Mouse (Mus musculus): ENCODE data around the gene Plekho1. TPM values are rescaled to one million over a fixed set of nuclear protein-coding genes. Genes with fewer than 3 reads are reported as not detected.

Gene Plekho1
- total and polyA plus RNA-seq, 2 experiments from 2014 or later: 39.0 to 57.8 TPM

DNA sequence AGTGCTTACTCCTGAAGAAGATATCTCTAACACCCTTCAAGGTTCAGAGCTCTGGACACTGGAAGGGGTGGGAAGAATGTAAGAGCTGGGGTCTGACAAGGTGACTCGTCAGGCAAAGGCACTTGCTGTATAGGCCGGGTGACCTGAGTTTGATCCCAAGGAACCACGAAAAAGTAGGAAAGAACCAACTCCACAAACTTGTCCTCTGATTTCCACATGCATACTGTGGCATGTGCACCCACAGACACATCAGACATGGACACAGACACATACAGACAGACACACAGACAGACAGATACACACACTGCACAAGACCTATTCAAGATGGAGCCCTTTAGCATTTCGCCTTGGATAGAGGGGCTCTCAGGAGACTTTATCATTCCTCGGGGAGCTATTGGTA is 42.4 kb upstream of the Plekho1 start:
- Histone ChIP-seq H3K4me2 (ENCODE audit: low read depth, low read length) (no peak overlapping the region), H3K9me3 (ENCODE audit: low read length) (no peaks in the 10 kb centered on the region), H3K36me3 (ENCODE audit: insufficient read depth, low read length) (peaks cover 8% of the 10 kb centered on the region; the same call in 1 of the 2 replicates), H3K27me3 (ENCODE audit: insufficient read depth, low read length) (no peaks in the 10 kb centered on the region), H3K4me3 (ENCODE audit: low read length) (no peak overlapping the region), H3K27ac (no peak overlapping the region), H3K4me1 (ENCODE audit: insufficient read depth, low read length) (no peaks in the 10 kb centered on the region), H3K9ac (replicated peaks; ENCODE audit: low read length) (no peak overlapping the region)
- ATAC-seq (no peak), DNase-seq (ENCODE audit: low spot score) (no peak)
- TF ChIP-seq CTCF (IDR thresholded peaks at IDR 0.05; ENCODE audit: low read depth): no peak
- 88% methylated on average over 5 of the region's 5 CpGs for WGBS

DNA sequence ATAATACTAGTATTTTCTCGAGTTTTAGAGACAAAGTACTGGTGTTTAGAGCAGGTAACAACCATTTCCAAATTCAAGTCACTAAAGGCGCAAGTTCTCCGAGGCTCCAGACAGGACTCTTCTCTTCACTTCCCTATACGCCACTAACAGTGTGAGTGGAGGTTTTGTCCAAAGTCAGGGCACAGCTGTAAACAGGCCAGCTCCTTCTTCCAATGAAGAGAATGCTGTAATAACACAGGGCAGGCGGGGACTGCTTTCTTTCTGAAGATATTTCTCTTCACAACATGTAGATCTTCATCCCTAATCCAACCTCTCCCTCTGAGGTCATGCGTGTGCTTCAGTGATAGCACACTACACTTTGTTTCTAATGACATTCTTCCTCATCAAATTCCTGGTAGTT is 41.0 kb upstream of the Plekho1 start:
- Histone ChIP-seq H3K9ac (replicated peaks; ENCODE audit: low read length) (no peak overlapping the region), H3K4me2 (ENCODE audit: low read depth, low read length) (no peak overlapping the region), H3K4me1 (ENCODE audit: insufficient read depth, low read length) (no peaks in the 10 kb centered on the region), H3K4me3 (ENCODE audit: low read length) (no peak overlapping the region), H3K27ac (no peak overlapping the region), H3K9me3 (ENCODE audit: low read length) (no peaks in the 10 kb centered on the region), H3K36me3 (ENCODE audit: insufficient read depth, low read length) (peaks cover 18% of the 10 kb centered on the region; the same call in 1 of the 2 replicates), H3K27me3 (ENCODE audit: insufficient read depth, low read length) (no peaks in the 10 kb centered on the region)
- DNase-seq (ENCODE audit: low spot score) (no peak), ATAC-seq (no peak)
- WGBS: 91% methylated on average over 6 of the region's 6 CpGs
- TF ChIP-seq CTCF (IDR thresholded peaks at IDR 0.05; ENCODE audit: low read depth): no peak

- Histone ChIP-seq H3K4me1 (ENCODE audit: insufficient read depth, low read length) (no peaks in the 10 kb centered on the region), H3K27ac (no peak overlapping the region), H3K9ac (replicated peaks; ENCODE audit: low read length) (no peak overlapping the region), H3K27me3 (ENCODE audit: insufficient read depth, low read length) (no peaks in the 10 kb centered on the region), H3K4me2 (ENCODE audit: low read depth, low read length) (no peak overlapping the region), H3K36me3 (ENCODE audit: insufficient read depth, low read length) (peaks cover 18% of the 10 kb centered on the region; the same call in 1 of the 2 replicates), H3K4me3 (ENCODE audit: low read length) (no peak overlapping the region), H3K9me3 (ENCODE audit: low read length) (no peaks in the 10 kb centered on the region)
- WGBS: 75% methylated on average over 4 of the region's 4 CpGs
- ATAC-seq: no peak
- no peak for DNase-seq (ENCODE audit: low spot score)
- no peak for TF ChIP-seq CTCF (IDR thresholded peaks at IDR 0.05; ENCODE audit: low read depth)
These were observed 37.2 kb upstream of the Plekho1 start for GRCm38 (mm10) chr3:96033046-96033445.

- DNase-seq (ENCODE audit: low spot score) (no peak), ATAC-seq (no peak)
- no peak overlapping the region for H3K9ac ChIP-seq (replicated peaks; ENCODE audit: low read length)
- no peak overlapping the region for H3K4me2 ChIP-seq (ENCODE audit: low read depth, low read length)
- peaks cover 18% of the 10 kb centered on the region; the same call in 1 of the 2 replicates for H3K36me3 ChIP-seq (ENCODE audit: insufficient read depth, low read length)
- no peak overlapping the region for H3K27ac ChIP-seq
- no peak overlapping the region for H3K4me3 ChIP-seq (ENCODE audit: low read length)
- H3K9me3 ChIP-seq (ENCODE audit: low read length): no peaks in the 10 kb centered on the region
- no peak for TF ChIP-seq CTCF (IDR thresholded peaks at IDR 0.05; ENCODE audit: low read depth)
- no peaks in the 10 kb centered on the region for H3K4me1 ChIP-seq (ENCODE audit: insufficient read depth, low read length)
- no peaks in the 10 kb centered on the region for H3K27me3 ChIP-seq (ENCODE audit: insufficient read depth, low read length)
- 95% methylated on average over 6 of the region's 6 CpGs for WGBS
These were observed 36.8 kb upstream of the Plekho1 start for GRCm38 (mm10) chr3:96032652-96033017.

GRCm38 (mm10) chr3:96031991-96032651 is 36.3 kb upstream of the Plekho1 start:
- DNase-seq (ENCODE audit: low spot score): no peak
- WGBS: 84% methylated on average over 6 of the region's 6 CpGs
- Histone ChIP-seq H3K27me3 (ENCODE audit: insufficient read depth, low read length) (no peaks in the 10 kb centered on the region), H3K9ac (replicated peaks; ENCODE audit: low read length) (no peak overlapping the region), H3K4me1 (ENCODE audit: insufficient read depth, low read length) (no peaks in the 10 kb centered on the region), H3K4me2 (ENCODE audit: low read depth, low read length) (no peak overlapping the region), H3K9me3 (ENCODE audit: low read length) (no peaks in the 10 kb centered on the region), H3K4me3 (ENCODE audit: low read length) (no peak overlapping the region), H3K27ac (no peak overlapping the region), H3K36me3 (ENCODE audit: insufficient read depth, low read length) (peaks cover 18% of the 10 kb centered on the region; the same call in 1 of the 2 replicates)
- no peak for TF ChIP-seq CTCF (IDR thresholded peaks at IDR 0.05; ENCODE audit: low read depth)
- ATAC-seq: no peak

DNA sequence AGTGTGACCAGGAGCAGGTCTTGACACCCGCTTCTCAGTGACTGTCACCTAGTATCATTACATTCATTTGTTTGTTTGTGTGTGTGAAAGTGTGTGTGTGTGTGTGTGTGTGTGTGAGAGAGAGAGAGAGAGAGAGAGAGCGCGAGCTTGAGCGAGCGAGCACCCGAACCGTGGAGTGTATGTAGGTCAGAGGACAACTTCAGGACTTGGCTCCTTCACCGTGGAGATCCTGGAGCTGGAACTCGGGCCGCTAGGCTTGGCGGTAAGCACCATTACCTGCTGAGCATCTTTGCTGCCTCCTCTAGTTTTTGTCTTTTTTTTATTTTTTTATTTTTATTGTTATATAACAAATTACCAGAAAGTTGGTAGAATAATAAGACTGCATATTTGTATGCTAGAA is 34.0 kb upstream of the Plekho1 start:
- 82% methylated on average over 11 of the region's 11 CpGs for WGBS
- Histone ChIP-seq H3K9ac (replicated peaks; ENCODE audit: low read length) (no peak overlapping the region), H3K4me2 (ENCODE audit: low read depth, low read length) (no peak overlapping the region), H3K9me3 (ENCODE audit: low read length) (no peaks in the 10 kb centered on the region), H3K4me1 (ENCODE audit: insufficient read depth, low read length) (no peaks in the 10 kb centered on the region), H3K27me3 (ENCODE audit: insufficient read depth, low read length) (no peaks in the 10 kb centered on the region), H3K36me3 (ENCODE audit: insufficient read depth, low read length) (peaks cover 18% of the 10 kb centered on the region; the same call in 1 of the 2 replicates), H3K4me3 (ENCODE audit: low read length) (no peak overlapping the region), H3K27ac (no peak overlapping the region)
- ATAC-seq (no peak), DNase-seq (ENCODE audit: low spot score) (no peak)
- TF ChIP-seq CTCF (IDR thresholded peaks at IDR 0.05; ENCODE audit: low read depth): no peak

- no peak for ATAC-seq
- no peak for DNase-seq (ENCODE audit: low spot score)
- 74% methylated on average over 3 of the region's 3 CpGs for WGBS
- H3K27me3 ChIP-seq (ENCODE audit: insufficient read depth, low read length): no peaks in the 10 kb centered on the region
- no peaks in the 10 kb centered on the region for H3K9me3 ChIP-seq (ENCODE audit: low read length)
- H3K4me3 ChIP-seq (ENCODE audit: low read length): no peak overlapping the region
- H3K27ac ChIP-seq: no peak overlapping the region
- no peaks in the 10 kb centered on the region for H3K4me1 ChIP-seq (ENCODE audit: insufficient read depth, low read length)
- no peak overlapping the region for H3K9ac ChIP-seq (replicated peaks; ENCODE audit: low read length)
- peaks cover 18% of the 10 kb centered on the region; the same call in 1 of the 2 replicates for H3K36me3 ChIP-seq (ENCODE audit: insufficient read depth, low read length)
- no peak overlapping the region for H3K4me2 ChIP-seq (ENCODE audit: low read depth, low read length)
- no peak for TF ChIP-seq CTCF (IDR thresholded peaks at IDR 0.05; ENCODE audit: low read depth)
These were observed 33.5 kb upstream of the Plekho1 start for GRCm38 (mm10) chr3:96029336-96029735.
